Mouse (Mus musculus): ENCODE results near the gene Dyrk1b.
"Not testable (repeated sequence)": the region's sequence is repeated elsewhere in the genome, so short reads cannot be mapped to it uniquely, and the experiment has no call there.

Dyrk1b gene

DNA sequence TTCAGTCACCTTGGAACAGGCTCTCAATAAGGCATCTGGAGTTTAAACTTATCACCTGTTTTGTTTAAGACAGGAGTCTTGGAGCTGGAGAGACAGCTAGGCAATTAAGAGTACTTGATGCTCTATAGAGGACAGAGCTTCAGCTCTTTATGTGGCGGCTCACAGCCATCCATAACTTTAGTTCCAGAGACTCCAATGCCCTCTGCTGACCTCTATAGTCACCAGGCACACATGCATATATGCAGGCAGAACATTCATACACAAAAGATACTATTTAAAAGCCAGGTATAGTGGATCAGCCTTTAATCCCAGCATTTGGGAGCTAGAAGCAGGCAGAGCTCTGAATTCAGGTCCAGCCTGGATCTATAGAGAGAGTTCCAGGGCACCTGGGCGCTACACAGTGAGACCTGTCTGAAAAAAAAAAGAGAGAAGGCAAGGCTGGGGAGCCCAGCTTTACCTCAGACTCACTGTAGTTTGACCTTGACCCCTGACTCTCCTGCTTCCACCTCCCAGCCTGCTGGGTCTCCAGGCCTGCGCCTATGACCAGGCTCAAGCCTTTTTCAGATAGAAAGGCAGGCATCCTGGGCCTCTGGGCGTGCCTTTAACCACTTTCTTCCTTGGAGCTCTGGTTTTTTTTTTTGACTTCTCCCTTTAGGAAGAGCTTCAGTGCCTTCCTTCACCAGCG is 16.3 kb downstream of the Dyrk1b start:
- DNase-seq (ENCODE audit: low read depth, low spot score), result peak; percentile 72

GRCm38 (mm10) chr7:28196528-28196927 is 17.3 kb downstream of the Dyrk1b start:
- no peak for DNase-seq (ENCODE audit: low read depth, low spot score)

DNA sequence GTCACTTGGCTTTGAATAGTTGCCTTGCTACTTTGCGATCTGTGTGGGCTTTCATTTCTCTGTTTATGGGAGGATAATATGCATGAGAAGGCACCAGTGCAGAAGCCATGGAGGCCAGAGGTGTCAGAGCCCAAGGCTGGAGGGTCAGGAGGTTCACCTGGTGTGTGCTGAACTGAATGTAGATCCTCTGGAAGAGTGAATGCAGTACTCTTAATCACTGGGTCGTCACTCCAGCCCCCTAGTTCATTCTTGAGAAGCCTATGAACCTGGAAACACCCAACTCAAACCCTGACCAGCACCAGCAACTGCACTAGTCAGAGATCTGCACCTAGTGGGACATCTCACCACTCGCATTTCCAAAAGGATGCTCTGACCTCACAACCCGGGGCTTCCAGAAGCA is 19.8 kb downstream of the Dyrk1b start:
- DNase-seq (ENCODE audit: low read depth, low spot score), result no peak

DNA sequence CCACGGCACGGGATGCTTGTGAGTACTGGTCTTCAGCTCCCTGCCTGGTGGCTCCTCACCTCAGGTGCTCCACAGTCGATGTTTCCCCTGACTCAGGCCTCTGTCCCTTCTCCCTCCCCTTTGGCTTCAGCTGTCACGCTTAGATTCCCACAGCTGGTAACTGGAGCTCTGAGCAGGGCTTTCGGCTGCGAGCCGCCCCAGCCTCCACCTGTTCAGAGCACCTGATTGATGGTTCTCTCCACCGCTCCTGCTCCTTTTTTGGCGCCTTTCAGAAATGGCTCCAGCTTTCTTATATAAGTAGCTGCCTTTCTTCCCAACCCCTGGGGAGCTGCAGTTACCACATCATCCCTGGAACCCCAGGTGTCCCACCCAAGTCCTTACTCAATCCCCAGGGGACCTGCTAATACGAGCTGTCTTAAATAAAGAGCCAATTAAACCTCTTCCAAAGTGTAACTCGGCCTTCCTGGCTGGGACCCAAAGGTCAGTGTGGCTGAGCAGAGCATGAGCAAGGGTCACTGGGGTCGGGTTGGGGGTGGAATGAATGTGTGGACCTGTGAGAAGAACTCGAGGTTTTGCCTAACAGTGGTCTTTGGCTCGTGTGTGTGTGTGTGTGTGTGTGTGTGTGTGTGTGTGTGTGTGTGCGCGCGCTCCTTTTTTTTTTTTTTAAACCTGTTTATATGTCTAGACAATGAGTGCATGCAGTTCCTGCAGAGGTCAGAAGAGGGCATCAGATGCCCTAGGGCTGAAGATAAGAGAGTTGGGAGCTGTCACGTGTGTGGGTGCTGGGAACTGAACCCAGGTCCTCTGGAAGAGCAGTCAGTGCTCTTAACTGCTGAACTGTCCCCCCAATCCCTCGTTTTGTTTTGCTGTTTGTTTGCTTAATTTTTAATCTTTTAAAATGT is 24.2 kb downstream of the Dyrk1b start:
- DNase-seq (ENCODE audit: low read depth, low spot score), result peak; percentile 67

GRCm38 (mm10) chr7:28206044-28206600 is 26.9 kb downstream of the Dyrk1b start:
- no peak for DNase-seq (ENCODE audit: low read depth, low spot score)

DNA sequence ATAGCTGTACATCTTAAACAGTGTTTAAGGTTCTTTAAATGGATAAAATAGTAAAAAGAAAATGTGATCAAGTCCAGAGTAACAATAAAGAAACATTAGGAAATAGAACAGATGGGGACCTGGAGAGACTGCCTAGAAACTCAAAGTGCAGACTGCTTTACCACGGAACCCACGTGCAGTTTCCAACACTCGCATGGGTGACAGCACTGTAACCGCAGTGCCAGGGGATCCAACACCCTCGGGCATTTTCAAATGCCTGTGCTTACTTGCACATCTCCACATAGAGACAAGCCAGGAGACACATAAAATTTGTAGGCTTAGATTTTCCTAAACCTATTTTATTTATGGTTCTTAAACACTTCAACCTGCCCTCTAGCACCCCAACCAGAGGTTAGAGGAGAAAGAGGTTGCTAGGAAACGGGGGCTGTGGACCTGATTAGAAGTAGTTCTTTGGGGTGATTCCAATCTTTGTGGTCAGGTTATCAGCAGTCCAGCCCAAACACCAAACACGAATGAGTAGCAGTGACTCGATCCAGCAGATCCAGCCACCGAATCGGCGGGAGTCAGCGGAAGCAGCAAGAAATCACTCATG is 29.2 kb downstream of the Dyrk1b start:
- DNase-seq (ENCODE audit: low read depth, low spot score), result no peak

GRCm38 (mm10) chr7:28208988-28209508 is 29.8 kb downstream of the Dyrk1b start:
- peak; percentile 96 for DNase-seq (ENCODE audit: low read depth, low spot score)

DNA sequence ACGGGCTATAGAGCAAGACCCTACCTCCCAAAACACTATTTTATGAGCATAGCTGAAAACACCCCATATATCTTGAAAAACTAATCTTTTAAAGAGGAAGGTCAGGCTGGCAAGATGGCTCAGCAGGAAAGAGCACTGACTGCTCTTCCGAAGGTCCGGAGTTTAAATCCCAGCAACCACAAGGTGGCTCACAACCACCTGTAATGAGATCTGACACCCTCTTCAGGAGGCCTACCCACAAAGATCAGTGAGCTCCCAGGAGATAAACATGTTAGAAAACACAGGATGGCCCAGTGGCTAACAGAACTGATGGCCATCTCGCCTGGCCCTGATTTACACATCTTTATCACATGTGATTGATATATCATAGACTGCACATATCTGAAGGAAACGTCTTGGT is 31.5 kb downstream of the Dyrk1b start:
- no peak for DNase-seq (ENCODE audit: low read depth, low spot score)

DNA sequence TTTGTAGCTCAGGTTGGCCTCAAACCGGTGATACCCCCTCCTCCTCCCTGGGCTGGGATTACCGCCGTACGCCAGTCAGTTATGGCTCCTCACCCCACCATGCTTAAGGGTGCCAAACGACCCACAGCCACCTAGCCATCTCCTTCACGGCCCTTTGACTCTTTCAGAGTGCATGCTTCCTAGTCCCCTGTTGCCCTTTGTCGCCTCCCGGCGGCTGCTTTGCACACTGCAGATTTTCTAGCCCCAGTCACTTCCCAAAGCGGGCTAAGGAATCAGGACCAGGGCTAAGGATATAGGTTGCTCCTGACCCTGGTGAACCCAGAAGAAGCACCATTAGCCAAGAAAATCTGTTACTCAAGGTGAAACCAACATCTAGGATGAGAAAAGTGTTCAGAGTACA is 34.9 kb downstream of the Dyrk1b start:
- DNase-seq (ENCODE audit: low read depth, low spot score), result peak; percentile 90

GRCm38 (mm10) chr7:28215950-28216349 is 36.7 kb downstream of the Dyrk1b start:
- DNase-seq (ENCODE audit: low read depth, low spot score), result not testable (repeated sequence)

GRCm38 (mm10) chr7:28217811-28218210 is 38.5 kb downstream of the Dyrk1b start:
- DNase-seq (ENCODE audit: low read depth, low spot score), result not testable (repeated sequence)

- not testable (repeated sequence) for DNase-seq (ENCODE audit: low read depth, low spot score)
Measured at GRCm38 (mm10) chr7:28218951-28219740, 39.9 kb downstream of the Dyrk1b start.

DNA sequence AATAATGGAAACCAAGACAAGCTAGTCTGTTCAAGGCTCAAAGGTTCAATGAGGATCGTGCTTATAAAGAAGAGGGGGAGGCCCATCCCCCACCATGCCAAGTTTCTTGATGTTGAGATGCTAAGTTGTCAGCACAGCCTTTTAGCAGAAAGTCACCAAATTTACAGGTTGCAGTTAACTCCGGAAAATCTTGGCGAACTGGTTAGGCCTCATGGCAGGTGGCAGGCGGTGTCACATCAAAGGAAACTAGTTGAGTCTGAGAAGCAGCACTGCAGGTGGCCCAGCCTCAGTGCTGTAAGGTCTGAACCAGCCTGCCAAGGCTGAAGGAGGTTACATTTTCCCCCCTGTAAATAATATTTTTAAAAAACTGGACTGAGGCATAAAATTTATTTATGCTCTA is 47.6 kb downstream of the Dyrk1b start:
- not testable (repeated sequence) for DNase-seq (ENCODE audit: low read depth, low spot score)

- peak; percentile 43 for DNase-seq (ENCODE audit: low read depth, low spot score)
Measured at GRCm38 (mm10) chr7:28227421-28227820, 48.2 kb downstream of the Dyrk1b start.
